Mouse (Mus musculus): ENCODE measurements around the gene Sp9.

GRCm38 (mm10) chr2:73268281-73268680 is 3.4 kb upstream of the Sp9 start:
- TF ChIP-seq CTCF (IDR thresholded peaks at IDR 0.05; ENCODE audit: extremely low read depth, insufficient read depth, low read length) (no peak), POLR2A (IDR thresholded peaks at IDR 0.05; ENCODE audit: extremely low read depth, insufficient read depth, low read length) (no peak)
